Comparison of ENCODE assay signal across 1 mouse cellular context in the genomic region with DNA sequence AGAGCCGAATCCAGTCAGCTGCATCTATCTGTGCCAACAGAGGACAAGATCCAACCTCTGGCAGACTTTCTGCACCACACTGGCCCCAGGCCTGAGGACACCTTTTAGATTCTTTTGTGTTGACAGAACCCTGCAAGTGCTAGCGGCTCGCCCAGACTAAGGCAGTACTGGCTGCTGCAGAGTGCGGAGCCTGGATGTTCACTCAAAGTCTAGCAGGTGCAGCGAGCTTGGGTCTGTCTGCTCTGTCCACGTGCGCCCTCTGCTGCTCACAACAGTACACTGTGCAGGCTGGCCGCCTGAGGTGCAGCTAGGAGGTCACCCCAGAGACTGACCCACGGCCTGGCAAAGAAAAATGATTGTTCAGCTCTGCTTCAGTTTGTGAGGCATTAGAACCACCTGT.
TF ChIP-seq lines count a peak whose summit lies in the region.

No protein-coding gene starts in this region.

TF ChIP-seq in C2C12, 6 proteins besides CTCF, POLR2A, EP300 and RAD21:
- TF ChIP-seq MYOD1 (IDR thresholded peaks at IDR 0.05; ENCODE audit: control insufficient read depth, insufficient read length, low read depth) = peak; percentile 7
- TF ChIP-seq MAX (IDR thresholded peaks at IDR 0.05) = no peak
